Mouse (Mus musculus) spleen, postnatal 14 days (tissue): ENCODE data around the gene Tex45.

Source experiments
- DNase-seq, 2 experiments: peaks; one replicate each; pipeline ENCODE4 v3.0.0; 2021 to 2022; ENCODE audit warnings: low spot score in 2 of 2

Tex45 gene

DNA sequence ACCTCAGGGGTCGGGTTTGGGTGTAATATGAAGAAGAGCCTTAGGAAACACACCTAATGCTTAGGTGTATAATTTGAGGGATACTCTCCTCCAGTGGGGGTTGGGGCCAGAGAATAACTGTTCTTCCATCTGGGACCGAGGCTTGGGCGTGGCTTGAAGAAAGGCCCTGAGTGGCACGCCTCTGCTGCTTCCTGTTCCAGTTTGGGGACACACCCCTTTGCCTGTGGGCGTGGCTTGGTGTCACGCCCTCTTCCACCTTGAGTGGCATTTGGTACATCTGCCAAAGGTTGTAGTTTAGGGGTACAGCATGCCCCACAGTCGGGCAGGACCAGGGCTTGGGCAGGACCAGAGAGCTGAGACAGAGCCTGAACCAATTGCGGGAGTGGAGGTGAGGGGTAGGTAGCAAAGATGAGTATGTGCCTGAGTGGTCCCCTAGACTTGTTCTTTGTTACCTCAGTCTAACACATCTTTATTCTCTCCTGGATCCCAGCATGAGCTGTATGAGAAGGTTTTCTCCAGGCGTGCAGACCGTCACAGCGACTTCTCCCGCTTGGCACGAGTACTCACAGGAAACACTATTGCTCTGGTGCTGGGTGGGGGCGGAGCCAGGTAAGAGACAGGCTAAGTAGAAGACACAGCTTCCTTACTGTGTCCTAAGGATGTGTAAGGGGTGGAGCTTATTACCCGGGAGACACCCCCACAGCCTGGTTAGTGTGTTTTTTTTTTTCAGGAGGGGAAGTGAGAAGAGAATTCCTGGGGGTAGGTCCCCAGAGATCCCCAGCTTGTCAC lies 65.6 kb downstream of the Tex45 start:
- DNase-seq, result peak in 1 of 2 experiments; percentile 43
